Mouse (Mus musculus): ENCODE data around the gene Sumo2. TPM values are rescaled to one million over a fixed set of nuclear protein-coding genes. Genes with fewer than 3 reads are reported as not detected.
"Not testable (repeated sequence)": the region's sequence is repeated elsewhere in the genome, so short reads cannot be mapped to it uniquely, and the experiment has no call there.

The Sumo2 gene
- polyA plus RNA-seq, 1 experiment, result 303 TPM

DNA sequence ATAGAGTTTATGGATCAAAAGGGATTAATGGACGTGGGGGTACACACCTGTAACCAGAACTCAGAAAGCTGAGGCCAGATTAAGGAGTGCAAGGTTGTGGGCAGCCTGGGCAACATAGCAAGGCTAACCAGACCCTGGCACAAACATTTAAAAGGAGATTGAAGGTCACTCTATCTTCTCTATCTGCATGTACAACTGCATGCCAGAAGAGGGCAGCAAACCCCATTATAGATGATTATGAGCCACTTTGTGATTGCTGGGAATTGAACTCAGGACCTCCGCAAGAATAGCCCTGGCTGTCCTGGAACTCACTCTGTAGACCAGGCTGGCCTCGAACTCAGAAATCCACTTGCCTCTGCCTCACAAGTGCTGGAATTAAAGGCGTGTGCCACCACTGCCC, 16.7 kb upstream of the Sumo2 start:
- Histone ChIP-seq H3K4me1 (ENCODE audit: control insufficient read depth, insufficient read depth, low read length) (no peaks in the 10 kb centered on the region), H3K27ac (ENCODE audit: insufficient read depth, low read depth, low read length) (no peak overlapping the region), H3K4me3 (ENCODE audit: insufficient read depth, low read length) (no peak overlapping the region)
- TF ChIP-seq CTCF (IDR thresholded peaks at IDR 0.05; ENCODE audit: low read depth, low read length) (peak; percentile 30; the same call in 1 of the 2 replicates), POLR2A (IDR thresholded peaks at IDR 0.05; ENCODE audit: borderline replicate concordance, low read depth, low read length) (no peak)

DNA sequence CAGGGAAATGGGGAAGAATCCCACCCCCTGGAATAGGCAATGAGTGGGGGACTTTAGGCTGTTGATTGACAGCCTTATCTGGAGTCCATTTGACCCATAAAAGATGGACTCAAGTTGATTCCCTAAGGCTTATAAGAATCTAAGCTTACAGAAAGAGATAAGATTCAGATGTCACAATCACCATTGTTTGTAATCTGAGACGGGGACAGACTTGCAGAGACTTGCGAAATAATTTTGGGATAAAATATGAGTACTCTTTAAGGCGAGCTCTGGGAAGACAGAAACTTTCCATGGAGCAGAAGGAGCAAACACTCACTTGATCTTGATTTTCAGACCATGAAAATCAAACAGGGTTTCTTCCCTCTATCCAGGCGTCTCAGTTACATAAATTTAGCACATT, 7.5 kb upstream of the Sumo2 start:
- no peak for TF ChIP-seq CTCF (IDR thresholded peaks at IDR 0.05; ENCODE audit: low read depth, low read length)
- no peak for TF ChIP-seq POLR2A (IDR thresholded peaks at IDR 0.05; ENCODE audit: borderline replicate concordance, low read depth, low read length)
- H3K27ac ChIP-seq (ENCODE audit: insufficient read depth, low read depth, low read length), result no peak overlapping the region
- H3K4me3 ChIP-seq (ENCODE audit: insufficient read depth, low read length), result no peak overlapping the region
- no peaks in the 10 kb centered on the region for H3K4me1 ChIP-seq (ENCODE audit: control insufficient read depth, insufficient read depth, low read length)

GRCm38 (mm10) chr11:115538045-115538444, 2.0 kb upstream of the Sumo2 start:
- H3K27ac ChIP-seq (ENCODE audit: insufficient read depth, low read depth, low read length), result no peak overlapping the region
- no peak for TF ChIP-seq POLR2A (IDR thresholded peaks at IDR 0.05; ENCODE audit: borderline replicate concordance, low read depth, low read length)
- TF ChIP-seq CTCF (IDR thresholded peaks at IDR 0.05; ENCODE audit: low read depth, low read length), result no peak
- no peak overlapping the region for H3K4me3 ChIP-seq (ENCODE audit: insufficient read depth, low read length)
- H3K4me1 ChIP-seq (ENCODE audit: control insufficient read depth, insufficient read depth, low read length), result peaks cover 3% of the 10 kb centered on the region; the same call in 1 of the 2 replicates

GRCm38 (mm10) chr11:115536856-115537568, 936 bp upstream of the Sumo2 start:
- peak overlapping the region; percentile 54 for H3K4me3 ChIP-seq (ENCODE audit: insufficient read depth, low read length)
- TF ChIP-seq POLR2A (IDR thresholded peaks at IDR 0.05; ENCODE audit: borderline replicate concordance, low read depth, low read length) (no peak), CTCF (IDR thresholded peaks at IDR 0.05; ENCODE audit: low read depth, low read length) (no peak)

DNA sequence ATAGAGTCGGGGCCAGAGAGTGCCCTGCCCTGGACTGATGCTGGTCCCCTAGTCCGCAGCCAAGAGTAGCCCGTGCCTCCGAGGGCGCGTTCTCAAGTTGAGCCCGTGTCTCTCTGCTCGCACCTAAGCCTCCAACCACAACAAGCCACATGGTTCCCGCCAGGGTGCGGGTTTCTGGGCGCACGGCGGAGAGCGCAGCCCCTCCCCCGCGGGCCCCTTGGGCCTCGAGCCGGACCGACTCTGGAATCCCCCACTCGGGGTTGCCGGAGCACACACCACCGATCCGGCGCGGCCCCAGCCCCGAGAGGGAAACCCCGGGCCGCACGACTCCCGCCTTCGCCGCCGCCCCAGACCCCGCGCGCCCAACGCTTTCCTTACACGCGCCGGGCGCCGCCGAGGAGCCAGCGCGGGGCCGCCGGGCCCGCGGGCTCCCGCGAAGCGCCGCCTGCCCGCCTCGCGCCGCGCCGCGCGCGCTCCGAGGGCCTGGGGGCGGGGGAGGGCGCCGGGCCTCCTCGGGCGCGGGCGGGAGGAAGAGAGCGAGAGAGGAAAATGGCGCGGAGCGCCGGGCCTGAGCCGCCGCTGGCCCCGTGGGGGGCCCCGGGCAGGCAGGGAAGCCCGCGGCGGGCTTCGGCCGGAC, 557 bp downstream of the Sumo2 start:
- TF ChIP-seq CTCF (IDR thresholded peaks at IDR 0.05; ENCODE audit: low read depth, low read length) (no peak), POLR2A (IDR thresholded peaks at IDR 0.05; ENCODE audit: borderline replicate concordance, low read depth, low read length) (no peak)
- peaks cover 3% of the 10 kb centered on the region; the same call in 1 of the 2 replicates for H3K4me1 ChIP-seq (ENCODE audit: control insufficient read depth, insufficient read depth, low read length)
- H3K27ac ChIP-seq (ENCODE audit: insufficient read depth, low read depth, low read length), result peak overlapping the region; percentile 74
- peak overlapping the region; percentile 96 for H3K4me3 ChIP-seq (ENCODE audit: insufficient read depth, low read length)

More at GRCm38 (mm10) chr11:115536856-115537568, 936 bp upstream of the Sumo2 start:
- H3K4me1 ChIP-seq (ENCODE audit: control insufficient read depth, insufficient read depth, low read length), result peaks cover 3% of the 10 kb centered on the region; the same call in 1 of the 2 replicates
- peak overlapping the region; percentile 74 for H3K27ac ChIP-seq (ENCODE audit: insufficient read depth, low read depth, low read length)

GRCm38 (mm10) chr11:115534759-115535371, 1.2 kb downstream of the Sumo2 start:
- peak overlapping the region; percentile 96 for H3K4me3 ChIP-seq (ENCODE audit: insufficient read depth, low read length)
- TF ChIP-seq POLR2A (IDR thresholded peaks at IDR 0.05; ENCODE audit: borderline replicate concordance, low read depth, low read length) (no peak), CTCF (IDR thresholded peaks at IDR 0.05; ENCODE audit: low read depth, low read length) (no peak)

DNA sequence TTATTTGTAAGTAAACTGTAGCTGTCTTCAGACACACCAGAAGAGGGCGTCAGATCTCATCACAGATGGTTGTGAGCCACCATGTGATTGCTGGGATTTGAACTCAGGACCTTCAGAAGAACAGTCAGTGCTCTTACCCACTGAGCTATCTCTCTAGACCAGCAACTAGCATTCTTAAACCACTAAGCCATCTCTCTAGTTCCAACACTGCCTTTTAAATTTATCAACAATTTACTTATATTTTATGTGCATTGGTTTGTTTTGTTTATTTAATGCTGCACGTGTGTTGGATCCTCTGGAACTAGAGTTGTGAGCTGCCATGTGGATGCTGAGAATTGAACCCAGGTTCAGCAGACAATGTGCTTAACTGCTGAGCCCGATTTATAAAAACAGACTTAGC, 9.6 kb downstream of the Sumo2 start:
- not testable (repeated sequence) for H3K27ac ChIP-seq (ENCODE audit: insufficient read depth, low read depth, low read length); H3K4me1 ChIP-seq (ENCODE audit: control insufficient read depth, insufficient read depth, low read length); H3K4me3 ChIP-seq (ENCODE audit: insufficient read depth, low read length)

More at GRCm38 (mm10) chr11:115534759-115535371, 1.2 kb downstream of the Sumo2 start:
- peak overlapping the region; percentile 74 for H3K27ac ChIP-seq (ENCODE audit: insufficient read depth, low read depth, low read length)
- peaks cover 3% of the 10 kb centered on the region; the same call in 1 of the 2 replicates for H3K4me1 ChIP-seq (ENCODE audit: control insufficient read depth, insufficient read depth, low read length)

DNA sequence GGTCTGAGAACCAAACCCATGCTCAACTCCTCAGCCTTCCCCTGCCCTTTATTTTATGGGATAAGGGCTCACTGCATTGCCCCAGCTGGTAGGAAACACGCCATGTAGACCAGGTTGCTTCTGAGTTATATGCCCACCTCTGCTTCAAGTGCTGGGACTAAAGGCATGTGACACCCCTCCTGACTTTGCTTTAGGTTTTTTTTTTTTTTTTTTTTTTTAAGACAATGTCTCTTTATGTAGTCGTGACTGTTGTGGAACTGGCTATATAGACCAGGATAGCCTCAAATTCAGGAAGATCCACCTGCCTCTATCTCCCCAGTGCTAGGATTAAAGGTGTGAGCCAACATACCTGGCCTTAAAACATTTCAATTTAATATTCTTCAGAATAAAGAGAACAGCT, 13.4 kb downstream of the Sumo2 start:
- Histone ChIP-seq H3K4me1 (ENCODE audit: control insufficient read depth, insufficient read depth, low read length) (peaks cover 2% of the 10 kb centered on the region; the same call in 1 of the 2 replicates), H3K4me3 (ENCODE audit: insufficient read depth, low read length) (no peak overlapping the region), H3K27ac (ENCODE audit: insufficient read depth, low read depth, low read length) (no peak overlapping the region)
- TF ChIP-seq CTCF (IDR thresholded peaks at IDR 0.05; ENCODE audit: low read depth, low read length) (no peak), POLR2A (IDR thresholded peaks at IDR 0.05; ENCODE audit: borderline replicate concordance, low read depth, low read length) (no peak)

- H3K4me3 ChIP-seq (ENCODE audit: insufficient read depth, low read length), result no peak overlapping the region
- no peak overlapping the region for H3K27ac ChIP-seq (ENCODE audit: insufficient read depth, low read depth, low read length)
- H3K4me1 ChIP-seq (ENCODE audit: control insufficient read depth, insufficient read depth, low read length), result peaks cover 2% of the 10 kb centered on the region; the same call in 1 of the 2 replicates
- TF ChIP-seq POLR2A (IDR thresholded peaks at IDR 0.05; ENCODE audit: borderline replicate concordance, low read depth, low read length), result no peak
- TF ChIP-seq CTCF (IDR thresholded peaks at IDR 0.05; ENCODE audit: low read depth, low read length), result no peak
Measured at GRCm38 (mm10) chr11:115522238-115522637, 13.8 kb downstream of the Sumo2 start.

DNA sequence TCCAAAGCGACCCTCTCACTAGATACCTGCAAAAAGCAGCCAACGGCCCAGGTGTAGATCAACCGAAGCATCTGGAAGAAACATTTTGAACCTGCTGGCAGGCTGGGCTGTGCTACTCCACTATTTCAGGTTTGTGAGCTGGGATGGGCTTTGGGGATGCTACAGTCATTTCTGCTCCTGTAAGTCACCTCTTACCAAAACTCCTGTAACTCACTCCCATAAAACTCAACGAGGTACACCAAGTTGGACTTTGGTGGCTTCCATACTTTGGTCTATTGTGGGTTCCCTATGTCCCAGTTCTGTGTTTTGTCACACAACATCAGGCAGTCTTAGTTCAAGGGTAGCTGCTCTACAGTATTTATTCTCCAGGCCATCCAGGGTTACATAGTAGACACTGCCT, 15.0 kb downstream of the Sumo2 start:
- Histone ChIP-seq H3K27ac (ENCODE audit: insufficient read depth, low read depth, low read length) (no peak overlapping the region), H3K4me3 (ENCODE audit: insufficient read depth, low read length) (no peak overlapping the region), H3K4me1 (ENCODE audit: control insufficient read depth, insufficient read depth, low read length) (peaks cover 2% of the 10 kb centered on the region; the same call in 1 of the 2 replicates)
- TF ChIP-seq CTCF (IDR thresholded peaks at IDR 0.05; ENCODE audit: low read depth, low read length) (no peak), POLR2A (IDR thresholded peaks at IDR 0.05; ENCODE audit: borderline replicate concordance, low read depth, low read length) (no peak)
